Mouse (Mus musculus) ovary, postnatal 36 days (tissue): ENCODE measurements around the gene Olfr159.

Experiments
- DNase-seq: peaks from one replicate; pipeline ENCODE4 v3.0.0; 2022; ENCODE audit warnings: low spot score, mixed read lengths

The Olfr159 gene

GRCm38 (mm10) chr4:43729794-43730550 is 40.8 kb downstream of the Olfr159 start, which contains the start of gene Spaar:
Spaar (plus strand) TSS chr4:43730034.
- no peak for DNase-seq

- DNase-seq = no peak
Measured at GRCm38 (mm10) chr4:43729126-43729525, 41.7 kb downstream of the Olfr159 start.

GRCm38 (mm10) chr4:43728576-43728954 is 42.2 kb downstream of the Olfr159 start:
- DNase-seq = no peak

GRCm38 (mm10) chr4:43727718-43728575 is 42.9 kb downstream of the Olfr159 start:
- no peak for DNase-seq

- DNase-seq = peak; percentile 60
Measured at GRCm38 (mm10) chr4:43726995-43727394, 43.8 kb downstream of the Olfr159 start, which contains the start of gene Hrct1. Hrct1 (plus strand) TSS chr4:43727188.

GRCm38 (mm10) chr4:43726228-43726993 is 44.4 kb downstream of the Olfr159 start:
- no peak for DNase-seq

- DNase-seq = no peak
Measured at GRCm38 (mm10) chr4:43724764-43725163, 46.0 kb downstream of the Olfr159 start.

- DNase-seq = no peak
Measured at GRCm38 (mm10) chr4:43722191-43722590, 48.6 kb downstream of the Olfr159 start.

GRCm38 (mm10) chr4:43720491-43721228 is 50.1 kb downstream of the Olfr159 start:
- no peak for DNase-seq
